Mouse (Mus musculus): ENCODE measurements around the gene Hmg20b.

Gene Hmg20b

GRCm38 (mm10) chr10:81354738-81355477 is 4.6 kb upstream of the Hmg20b start:
- DNase-seq (ENCODE audit: low spot score) = no peak

DNA sequence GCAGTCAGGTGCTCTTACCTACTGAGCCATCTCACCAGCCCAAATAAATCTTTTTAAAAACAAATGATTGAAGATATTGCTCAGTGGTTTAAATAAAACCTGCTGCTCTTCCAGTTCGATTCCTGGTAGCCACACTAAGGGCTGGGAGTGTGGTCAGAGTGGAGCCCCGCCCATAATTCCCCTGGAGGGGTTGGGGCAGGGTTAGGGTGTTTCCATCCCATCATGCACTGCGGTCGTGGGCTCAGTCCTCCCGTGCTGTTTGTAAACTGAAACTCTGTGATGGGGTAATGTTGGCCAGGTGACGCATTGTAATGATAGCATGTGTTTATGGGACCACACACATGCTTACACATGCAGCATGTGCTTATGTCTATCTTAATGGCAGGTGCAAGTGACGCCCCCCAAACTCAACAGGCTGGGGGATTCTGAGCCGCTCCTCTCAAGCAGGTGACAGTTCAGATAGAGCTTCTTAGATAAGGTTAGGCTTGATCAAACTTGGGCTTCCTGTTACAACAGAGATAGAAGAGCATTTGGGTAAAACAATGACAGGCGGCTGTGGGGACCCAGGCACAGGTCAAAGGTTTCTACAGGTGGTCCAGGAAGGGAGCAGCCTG is 1.5 kb upstream of the Hmg20b start:
- DNase-seq (ENCODE audit: low spot score) = no peak

- DNase-seq (ENCODE audit: low spot score) = no peak
Observed at GRCm38 (mm10) chr10:81349961-81350350, 324 bp downstream of the Hmg20b start.

DNA sequence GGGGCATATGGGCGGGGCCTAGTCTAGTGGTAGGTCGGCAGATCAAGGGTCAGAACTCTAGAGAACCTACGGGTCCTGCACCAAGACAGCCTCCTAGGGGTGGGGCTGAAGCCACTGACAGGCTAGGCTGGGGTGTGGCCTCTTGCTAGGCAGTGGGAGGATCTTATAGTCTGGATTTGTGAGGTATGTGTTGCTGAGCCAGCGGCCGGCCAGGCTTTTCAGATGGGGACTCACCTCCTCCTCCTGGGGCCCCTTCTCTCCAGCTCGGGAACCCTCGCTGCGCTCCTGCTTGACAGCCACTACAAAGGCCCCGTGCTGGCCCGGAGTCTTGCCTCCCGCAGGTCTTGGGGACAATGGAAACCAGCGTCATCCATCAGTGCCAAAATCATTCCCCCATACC is 1.1 kb downstream of the Hmg20b start:
- DNase-seq (ENCODE audit: low spot score) = no peak

- no peak for DNase-seq (ENCODE audit: low spot score)
Observed at GRCm38 (mm10) chr10:81346453-81347067, 3.7 kb downstream of the Hmg20b start.

DNA sequence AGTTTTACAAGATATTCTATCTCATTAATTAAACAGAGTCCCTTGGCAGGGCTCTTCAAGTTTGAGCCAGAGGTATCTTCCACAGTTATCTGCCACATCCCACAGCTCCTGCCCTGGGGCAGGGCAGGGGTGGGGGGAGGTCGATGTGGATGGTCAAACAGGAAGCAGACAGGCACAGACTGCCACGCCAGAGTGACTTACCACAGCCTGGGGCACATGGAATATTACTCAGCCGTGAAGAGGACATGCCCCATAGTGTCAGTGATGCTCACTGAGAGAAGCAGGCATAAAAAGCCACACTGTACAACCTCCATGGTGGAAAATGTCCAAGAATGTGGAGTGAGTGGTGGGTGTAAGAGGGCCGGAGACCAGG is 5.1 kb downstream of the Hmg20b start:
- no peak for DNase-seq (ENCODE audit: low spot score)

DNA sequence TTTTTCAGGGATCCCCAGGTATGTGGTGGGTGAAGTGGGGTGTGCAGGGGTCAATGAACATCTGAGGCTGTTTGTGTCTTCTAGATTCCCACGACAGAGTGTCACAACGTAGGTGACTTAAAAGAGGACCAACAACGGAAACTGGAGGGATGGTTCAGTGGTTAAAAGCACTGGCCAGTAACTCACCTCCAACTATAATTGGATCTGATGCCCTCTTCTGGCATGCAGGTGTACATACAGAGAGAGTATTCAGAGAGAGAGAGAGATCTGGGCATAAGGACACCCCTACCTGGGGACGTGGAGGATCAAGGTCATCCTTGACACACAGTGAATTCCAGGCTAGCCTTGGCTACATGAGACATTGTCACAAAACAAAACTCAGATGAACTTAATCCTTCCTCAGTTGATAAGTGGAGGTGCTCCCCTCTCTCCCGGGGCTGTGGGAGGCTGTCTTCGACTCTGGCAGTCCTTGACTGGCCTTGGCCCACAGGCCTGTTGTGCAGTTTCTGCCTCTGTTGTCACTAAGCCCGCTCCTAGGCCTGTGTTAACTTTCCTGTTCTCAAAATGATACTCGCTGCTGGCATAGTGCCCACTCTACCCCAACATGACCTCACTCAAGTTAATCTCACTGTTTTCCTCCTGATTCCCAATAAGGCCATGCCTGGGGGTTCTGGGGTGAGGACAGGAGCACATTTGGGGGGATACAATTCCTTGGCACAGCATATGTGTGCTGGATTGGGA is 5.7 kb downstream of the Hmg20b start:
- no peak for DNase-seq (ENCODE audit: low spot score)

DNA sequence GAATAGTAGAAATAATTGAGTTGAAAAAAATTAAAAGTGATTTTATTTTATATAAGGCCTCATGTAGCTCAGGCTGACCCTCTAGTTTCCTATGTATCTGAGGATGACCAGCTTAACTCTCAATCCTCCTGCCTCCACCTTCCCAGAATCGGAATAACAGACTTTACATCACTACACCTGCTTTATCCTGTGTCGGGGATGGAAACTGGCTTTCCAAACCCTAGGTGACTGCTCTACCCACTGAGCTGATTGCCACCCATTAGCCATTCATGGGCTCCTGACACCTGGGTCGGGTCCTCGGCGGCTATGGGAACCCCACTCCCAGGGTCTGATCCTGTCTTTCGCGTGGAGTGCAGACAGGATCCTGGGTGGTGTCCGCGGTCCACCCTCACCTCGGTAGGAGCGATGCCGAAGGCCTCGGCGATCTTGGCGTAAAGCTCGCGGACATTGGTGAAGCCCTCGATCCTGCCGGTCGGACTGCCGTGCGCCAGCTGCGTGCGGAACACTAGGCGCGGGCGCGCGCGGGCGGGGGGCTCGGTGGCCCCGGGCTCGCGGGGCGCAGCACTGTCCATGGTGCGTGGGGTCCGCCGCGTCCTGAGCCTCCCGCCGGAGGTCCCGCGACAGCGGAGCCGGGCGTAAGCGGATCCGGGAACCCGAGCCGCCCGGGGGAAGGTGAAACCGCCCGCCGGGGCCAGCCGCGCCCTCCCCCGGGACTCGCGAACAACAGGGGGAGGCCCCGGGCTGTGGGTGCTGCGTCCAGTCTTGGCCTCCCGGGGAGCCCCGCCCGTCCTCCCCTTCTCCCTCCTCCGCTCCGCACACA is 7.4 kb downstream of the Hmg20b start, which contains the start of gene Gipc3:
Gipc3 (minus strand) TSS at position 581 of the 820 bp plus-strand sequence.
- no peak for DNase-seq (ENCODE audit: low spot score)

DNA sequence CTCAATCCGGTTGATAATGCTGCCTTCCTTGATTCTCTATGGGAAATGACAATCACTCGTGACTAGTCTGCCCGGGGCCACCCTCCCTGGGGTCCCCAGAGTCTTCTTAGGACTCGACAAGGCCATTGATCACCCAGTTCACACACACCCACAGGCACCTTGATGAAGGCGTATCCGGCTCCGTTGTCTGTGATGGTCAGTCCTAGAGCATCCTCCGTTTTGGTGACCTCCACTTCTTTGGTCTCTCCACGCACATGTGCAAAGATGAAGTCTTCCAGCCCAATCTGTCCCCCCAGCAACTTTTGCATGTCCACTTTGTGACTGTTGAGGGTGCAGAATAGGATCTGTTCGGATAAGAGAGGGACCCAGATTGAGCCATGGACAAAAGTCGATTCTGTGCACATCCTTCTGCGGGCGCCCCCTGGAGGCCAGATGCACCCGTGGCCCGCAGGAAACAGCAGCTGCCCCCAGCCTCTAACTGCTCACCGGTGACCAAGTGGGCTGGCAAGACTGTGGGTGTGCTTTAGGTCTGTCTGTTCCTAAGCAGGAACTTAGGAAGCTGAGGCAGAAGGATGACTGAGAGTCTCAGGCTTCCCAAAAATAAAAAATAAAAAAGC is 8.8 kb downstream of the Hmg20b start:
- no peak for DNase-seq (ENCODE audit: low spot score)

GRCm38 (mm10) chr10:81340551-81341332 is 9.5 kb downstream of the Hmg20b start:
- DNase-seq (ENCODE audit: low spot score) = no peak

- DNase-seq (ENCODE audit: low spot score) = no peak
Observed at GRCm38 (mm10) chr10:81336558-81336957, 13.7 kb downstream of the Hmg20b start.

GRCm38 (mm10) chr10:81335393-81336340 is 14.6 kb downstream of the Hmg20b start:
- no peak for DNase-seq (ENCODE audit: low spot score)

DNA sequence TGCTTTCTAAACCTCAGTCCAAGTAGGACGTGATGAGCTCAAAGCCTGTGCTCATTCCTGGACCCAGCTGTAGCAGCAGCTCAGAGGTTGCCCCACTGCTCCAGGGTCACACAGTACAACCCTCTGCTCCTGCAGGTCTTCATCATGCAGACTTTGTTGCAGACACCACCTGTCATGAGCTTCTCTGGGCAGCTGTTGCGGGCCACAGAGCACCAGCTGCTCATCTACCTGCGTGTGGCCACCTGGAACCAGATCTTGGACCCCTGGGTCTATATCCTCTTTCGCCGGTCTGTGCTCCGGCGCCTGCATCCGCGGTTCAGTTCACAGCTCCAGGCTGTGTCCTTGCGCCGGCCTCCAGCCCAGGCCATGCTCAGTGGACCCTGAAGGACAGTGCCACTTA is 16.0 kb downstream of the Hmg20b start:
- no peak for DNase-seq (ENCODE audit: low spot score)

GRCm38 (mm10) chr10:81332277-81332676 is 18.0 kb downstream of the Hmg20b start:
- DNase-seq (ENCODE audit: low spot score) = no peak

GRCm38 (mm10) chr10:81330007-81330406 is 20.3 kb downstream of the Hmg20b start:
- DNase-seq (ENCODE audit: low spot score) = no peak

GRCm38 (mm10) chr10:81329194-81329975 is 20.9 kb downstream of the Hmg20b start:
- DNase-seq (ENCODE audit: low spot score) = no peak

GRCm38 (mm10) chr10:81328386-81328785 is 21.9 kb downstream of the Hmg20b start, which contains the start of gene Tbxa2r:
Tbxa2r (plus strand) TSS chr10:81328731.
- DNase-seq (ENCODE audit: low spot score) = no peak

- DNase-seq (ENCODE audit: low spot score) = no peak
Observed at GRCm38 (mm10) chr10:81327959-81328358, 22.3 kb downstream of the Hmg20b start.

All from urinary bladder, postnatal 10 days (tissue).